Mouse (Mus musculus): ENCODE data around the gene Tut1.

DNA sequence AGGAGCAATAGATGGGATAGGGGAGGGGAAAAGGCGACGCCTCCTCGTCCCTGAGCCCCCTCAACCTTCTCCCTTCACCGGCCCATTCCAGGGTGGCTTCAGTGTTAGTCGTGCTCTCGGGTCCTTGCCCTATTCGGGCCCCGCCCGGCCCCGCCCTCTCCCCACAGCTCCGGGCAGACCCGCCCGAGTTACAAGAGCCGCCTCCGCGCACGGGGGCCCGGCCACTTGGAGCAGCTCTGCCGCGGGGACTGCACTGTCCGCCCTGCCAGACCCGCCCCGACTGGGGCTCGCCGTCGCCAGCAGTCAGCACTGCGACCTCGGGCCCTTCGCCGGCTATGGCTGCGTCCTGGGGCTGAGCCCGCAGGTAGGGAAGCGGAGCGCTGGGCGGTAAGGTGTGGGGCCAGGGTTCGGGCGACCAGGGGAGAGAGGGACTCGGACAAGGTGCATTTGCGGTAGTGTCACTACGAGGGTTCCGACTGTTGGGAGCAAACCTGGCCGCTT lies 35.5 kb downstream of the Tut1 start, which contains the start of gene Ahnak:
- TF ChIP-seq KAT2A (conservative IDR thresholded peaks at IDR 0.05; ENCODE audit: low read depth, low read length) (no peak), POLR2AphosphoS5 (IDR thresholded peaks at IDR 0.05; ENCODE audit: borderline replicate concordance, low read depth, low read length) (no peak), EP300 (IDR thresholded peaks at IDR 0.05; ENCODE audit: low read depth in 1 of 2, low read length in 2 of 2) (no peak), USF1 (IDR thresholded peaks at IDR 0.05; ENCODE audit: low read depth, low read length) (no peak), BHLHE40 (IDR thresholded peaks at IDR 0.05; ENCODE audit: borderline replicate concordance, low read depth, low read length) (no peak), ZMIZ1 (IDR thresholded peaks at IDR 0.05; ENCODE audit: low read depth, low read length) (no peak), SIN3A (IDR thresholded peaks at IDR 0.05; ENCODE audit: low read length) (no peak), POLR2AphosphoS2 (IDR thresholded peaks at IDR 0.05; ENCODE audit: low read length) (no peak), JUND (IDR thresholded peaks at IDR 0.05; ENCODE audit: low read depth, low read length) (no peak)

Data from MEL (cell line).